ENCODE assay signal across 8 mouse cellular contexts in genomic region chr15:85878848-85879497, GRCm38 (mm10). TPM values are rescaled to one million over a fixed set of nuclear protein-coding genes. Genes with fewer than 3 reads are reported as not detected.
DNase-seq lines count a peak whose midpoint lies in the region; ATAC-seq lines count a peak whose summit lies in the region.

Gene Trmu, plus strand, starts transcription at chr15:85879312.

- peak within 1 kb of the TSS; percentile 83 for H3K4me2 ChIP-seq in heart, embryonic 14.5 days (ENCODE audit: low read length)
- H3K4me2 ChIP-seq in liver, embryonic 13.5 days: peak within 1 kb of the TSS; percentile 72
- H3K4me2 ChIP-seq in stomach, embryonic 16.5 days (ENCODE audit: low read depth, low read length): peak within 1 kb of the TSS; percentile 84

- peak within 1 kb of the TSS; percentile 94 for H3K9ac ChIP-seq in heart, embryonic 14.5 days (ENCODE audit: low read length)
- H3K9ac ChIP-seq in liver, embryonic 13.5 days: peak within 1 kb of the TSS; percentile 81
- peak within 1 kb of the TSS; percentile 92 for H3K9ac ChIP-seq in stomach, embryonic 16.5 days (ENCODE audit: low read length)

- WGBS in heart, embryonic 14.5 days: under 1% methylated on average over 45 of the region's 50 CpGs
- 1% methylated on average over 50 of the region's 50 CpGs for whole genome bisulfite sequencing in liver, embryonic 13.5 days (ENCODE audit: insufficient replicate concordance)
- WGBS in stomach, embryonic 16.5 days: under 1% methylated on average over 43 of the region's 50 CpGs

- H3K27ac ChIP-seq in brown adipose tissue, adult 24 weeks (replicated peaks; ENCODE audit: low read depth, low read length): peak within 1 kb of the TSS; percentile 71
- peak within 1 kb of the TSS; percentile 83 to 90 for H3K27ac ChIP-seq in heart, embryonic 14.5 days (replicated peaks in 1 of 2; ENCODE audit: control insufficient read depth in 1 of 2, insufficient read depth in 1 of 2, low read depth in 2 of 2, low read length in 2 of 2)
- H3K27ac ChIP-seq in liver, embryonic 13.5 days: peak within 1 kb of the TSS; percentile 63
- peak within 1 kb of the TSS; percentile 88 for H3K27ac ChIP-seq in stomach, embryonic 16.5 days (ENCODE audit: low read length)

- no peaks in the 10 kb centered on the region for H3K9me3 ChIP-seq in heart, embryonic 14.5 days (ENCODE audit: control insufficient read depth, low read length)
- H3K9me3 ChIP-seq in liver, embryonic 13.5 days (replicated peaks): no peaks in the 10 kb centered on the region
- no peaks in the 10 kb centered on the region for H3K9me3 ChIP-seq in stomach, embryonic 16.5 days (replicated peaks; ENCODE audit: control insufficient read depth, low read length)

- peak; percentile 89 for ATAC-seq in heart, embryonic 14.5 days (ENCODE audit: insufficient number of reproducible peaks, insufficient read depth, low FRiP score, low read depth)
- peak; percentile 94 for ATAC-seq in liver, embryonic 13.5 days (ENCODE audit: low read depth)
- ATAC-seq in stomach, embryonic 16.5 days (ENCODE audit: insufficient read depth, low FRiP score): peak; percentile 96

- H3K4me1 ChIP-seq in brown adipose tissue, adult 24 weeks (ENCODE audit: control insufficient read depth, insufficient read depth, insufficient read length, low read length): no peaks in the 10 kb centered on the region
- H3K4me1 ChIP-seq in heart, embryonic 14.5 days (ENCODE audit: control insufficient read depth in 2 of 2, insufficient read depth in 2 of 2, low read length in 2 of 2): peaks cover 3 to 8% of the 10 kb centered on the region in 2 experiments; a peak in 3 of 4 replicates
- peaks cover 21% of the 10 kb centered on the region for H3K4me1 ChIP-seq in liver, embryonic 13.5 days (replicated peaks)
- peaks cover 6% of the 10 kb centered on the region for H3K4me1 ChIP-seq in stomach, embryonic 16.5 days (ENCODE audit: control insufficient read depth, insufficient read depth, low read length)

- peaks cover 51% of the 10 kb centered on the region for H3K36me3 ChIP-seq in heart, embryonic 14.5 days (ENCODE audit: control insufficient read depth, insufficient read depth, low read length)
- peaks cover 54% of the 10 kb centered on the region for H3K36me3 ChIP-seq in liver, embryonic 13.5 days
- peaks cover 4% of the 10 kb centered on the region; the same call in 1 of the 2 replicates for H3K36me3 ChIP-seq in stomach, embryonic 16.5 days (ENCODE audit: control insufficient read depth, insufficient read depth, low read length)

- peak; percentile 92 for DNase-seq in CD4-positive, CD25-positive, alpha-beta regulatory T cell, adult 2 months (ENCODE audit: low read depth, low spot score)
- peak; percentile 62 for DNase-seq in fibroblast of lung, adult 2 months (ENCODE audit: low read depth)
- peak; percentile 95 for DNase-seq in kidney, postnatal 14 days
- DNase-seq in liver, embryonic 13.5 days: peak; percentile 82
- peak; percentile 92 for DNase-seq in neural tube, embryonic 10.5 days (ENCODE audit: extremely low spot score, low spot score)

- peak within 1 kb of the TSS; percentile 86 for H3K4me3 ChIP-seq in brown adipose tissue, adult 24 weeks (ENCODE audit: insufficient read depth, low read depth, low read length)
- H3K4me3 ChIP-seq in heart, embryonic 14.5 days (ENCODE audit: control insufficient read depth in 1 of 2, insufficient read depth in 1 of 2, low read depth in 1 of 2, low read length in 2 of 2): peak within 1 kb of the TSS; percentile 74 to 75
- H3K4me3 ChIP-seq in liver, embryonic 13.5 days (replicated peaks): peak within 1 kb of the TSS; percentile 73
- H3K4me3 ChIP-seq in stomach, embryonic 16.5 days (replicated peaks; ENCODE audit: low read length): peak within 1 kb of the TSS; percentile 82

- H3K27me3 ChIP-seq in heart, embryonic 14.5 days (ENCODE audit: control insufficient read depth, insufficient read depth, low read length): no peaks in the 10 kb centered on the region
- H3K27me3 ChIP-seq in liver, embryonic 13.5 days: no peaks in the 10 kb centered on the region
- H3K27me3 ChIP-seq in stomach, embryonic 16.5 days (ENCODE audit: control insufficient read depth, insufficient read depth, low read length): no peaks in the 10 kb centered on the region

RNA-seq across cellular contexts. Expression of gene Trmu, which starts in this region (rescaled TPM):
- polyA plus RNA-seq in brown adipose tissue, adult 24 weeks (2012; ENCODE audit: insufficient read depth, insufficient read length, missing spikeins): 18.3 and 32.4 TPM in 2 replicates
- polyA plus RNA-seq in heart, embryonic 14.5 days (2014; fragmentation: Nextera tagmentation; extraction: Ambion mirVana): 24.9 and 26.5 TPM in 2 replicates
- polyA plus RNA-seq in liver, embryonic 13.5 days (2015; fragmentation: Nextera tagmentation; extraction: Ambion mirVana): 17.3 and 20.3 TPM in 2 replicates
- 42.9 and 43.9 TPM in 2 replicates for polyA plus RNA-seq in stomach, embryonic 16.5 days (2015; fragmentation: Nextera tagmentation; extraction: Ambion mirVana)

Comparison
In these comparisons a context has a peak if more than half of its experiments do, and no peak if none do; other contexts are left out.
1. Peak in every context shown above with its lines: DNase-seq, ATAC-seq, H3K4me3 ChIP-seq and H3K27ac ChIP-seq.